ENCODE assay signal across 9 mouse cellular contexts in genomic region chr12:52413046-52413473, GRCm38 (mm10).
A peak's percentile ranks its signal among the peaks of the same experiment; 100 is the strongest.
DNase-seq lines count a peak whose midpoint lies in the region; ATAC-seq lines count a peak whose summit lies in the region.
"Had no signal": no experiment of that assay in that cellular context is flagged by ENCODE, and none has a peak within 500 bp of the region (broad histone marks: within the 10 kb centered on the region; RNA-seq: fewer than 3 reads in every experiment).

No protein-coding gene starts in this region.

- H3K4me2 ChIP-seq in hindbrain, embryonic 13.5 days, result 0 out of 2 replicates have a peak overlapping the region, but pooled peaks have one; percentile 13
- no peak overlapping the region for H3K4me2 ChIP-seq in midbrain, embryonic 14.5 days (ENCODE audit: low read length)
- H3K4me2 ChIP-seq: heart, embryonic 15.5 days had no signal

- DNase-seq in brain, adult 2 months (ENCODE audit: low read depth, low spot score), result peak; percentile 61
- DNase-seq in embryo, embryonic 11.5 days (ENCODE audit: low read depth, low spot score), result peak; percentile 37
- peak; percentile 48 for DNase-seq in midbrain, embryonic 14.5 days
- no peak for DNase-seq in T-cell, adult 2 months (ENCODE audit: low spot score)
- no peak for DNase-seq in heart, postnatal 14 days
- DNase-seq: cerebellum, adult 8-10 months had no signal

- no peaks in the 10 kb centered on the region for H3K36me3 ChIP-seq in hindbrain, embryonic 13.5 days
- H3K36me3 ChIP-seq in midbrain, embryonic 14.5 days (ENCODE audit: control insufficient read depth, insufficient read depth, low read length), result no peaks in the 10 kb centered on the region
- H3K36me3 ChIP-seq: heart, embryonic 15.5 days had no signal

- WGBS in hindbrain, embryonic 13.5 days, result 11% methylated on average over 8 of the region's 8 CpGs
- 17% methylated on average over 8 of the region's 8 CpGs for WGBS in midbrain, embryonic 14.5 days

- H3K27ac ChIP-seq in hindbrain, embryonic 13.5 days, result 0 out of 2 replicates have a peak overlapping the region, but pooled peaks have one; percentile 10
- H3K27ac ChIP-seq in midbrain, embryonic 14.5 days (replicated peaks; ENCODE audit: low read depth, low read length), result no peak overlapping the region
- H3K27ac ChIP-seq: heart, embryonic 15.5 days had no signal

- ATAC-seq in hindbrain, embryonic 13.5 days (ENCODE audit: low FRiP score), result peak; percentile 43; the same call in 1 of the 2 replicates
- no peak for ATAC-seq in midbrain, embryonic 14.5 days (ENCODE audit: low FRiP score, low TSS enrichment)
- ATAC-seq in megakaryocyte progenitor cell, adult 5-6 weeks (replicated peaks; ENCODE audit: poor library complexity), result no peak

- H3K4me1 ChIP-seq in hindbrain, embryonic 13.5 days (replicated peaks), result peaks cover 9% of the 10 kb centered on the region
- 0 out of 2 replicates have a peak, but pooled peaks cover 3% of the 10 kb centered on the region for H3K4me1 ChIP-seq in midbrain, embryonic 14.5 days (ENCODE audit: control insufficient read depth, insufficient read depth, low read length)
- H3K4me1 ChIP-seq: heart, embryonic 15.5 days had no signal

- no peak overlapping the region for H3K4me3 ChIP-seq in hindbrain, embryonic 13.5 days
- H3K4me3 ChIP-seq in midbrain, embryonic 14.5 days (replicated peaks; ENCODE audit: low read depth, low read length), result no peak overlapping the region
- H3K4me3 ChIP-seq: heart, embryonic 15.5 days had no signal

- H3K9me3 ChIP-seq in hindbrain, embryonic 13.5 days, result no peaks in the 10 kb centered on the region
- no peaks in the 10 kb centered on the region for H3K9me3 ChIP-seq in midbrain, embryonic 14.5 days (ENCODE audit: control insufficient read depth, low read length)
- H3K9me3 ChIP-seq: heart, embryonic 15.5 days had no signal

- H3K9ac ChIP-seq in hindbrain, embryonic 13.5 days, result no peak overlapping the region
- no peak overlapping the region for H3K9ac ChIP-seq in midbrain, embryonic 14.5 days (replicated peaks; ENCODE audit: low read length)
- H3K9ac ChIP-seq: heart, embryonic 15.5 days had no signal

- intact Hi-C loops in heart, postnatal 14 days (cut with DNase I), result no loop called here

- no peaks in the 10 kb centered on the region for H3K27me3 ChIP-seq in hindbrain, embryonic 13.5 days
- no peaks in the 10 kb centered on the region for H3K27me3 ChIP-seq in midbrain, embryonic 14.5 days (ENCODE audit: control insufficient read depth, insufficient read depth, low read length)
- H3K27me3 ChIP-seq: heart, embryonic 15.5 days had no signal

Comparison
In these comparisons a context has a peak if more than half of its experiments do, and no peak if none do; other contexts are left out.
1. DNase-seq: peak in brain, adult 2 months (single experiment), embryo, embryonic 11.5 days (single experiment) and midbrain, embryonic 14.5 days (single experiment); none in T-cell, adult 2 months (single experiment) and heart, postnatal 14 days (0 of 2).